Mouse (Mus musculus) neural tube, embryonic 11.5 days (tissue): ENCODE data around the gene Platr17. TPM values are rescaled to one million over a fixed set of nuclear protein-coding genes. Genes with fewer than 3 reads are reported as not detected.
A peak's percentile ranks its signal among the peaks of the same experiment; 100 is the strongest.
"Not testable (repeated sequence)": the region's sequence is repeated elsewhere in the genome, so short reads cannot be mapped to it uniquely, and the experiment has no call there.

Source experiments
- ATAC-seq: fragments of 200-750 bp; cut with Nextera tagmentation; 2 replicates; pipeline ENCODE4 v1.8.0; 2017; ENCODE audit warnings: moderate number of reproducible peaks, mild to moderate bottlenecking, moderate TSS enrichment, moderate library complexity; ENCODE audit not compliant: insufficient read depth, low FRiP score, low TSS enrichment
- DNase-seq: peaks from one replicate; pipeline ENCODE4 v3.0.0-alpha.2; 2015; ENCODE audit warnings: low spot score
- H3K27ac ChIP-seq: fragments of 300-500 bp; sonication (generic); 2 replicates; pipeline ENCODE4 v1.5.1; 2014; ENCODE audit warnings: low read depth, mild to moderate bottlenecking, low read length
- H3K27me3 ChIP-seq: fragments of 300-500 bp; sonication (generic); 2 replicates; pipeline ENCODE4 v1.6.1; 2014; ENCODE audit warnings: mild to moderate bottlenecking, low read length, mixed read lengths; ENCODE audit not compliant: control insufficient read depth, insufficient read depth
- H3K36me3 ChIP-seq: fragments of 300-500 bp; sonication (generic); 2 replicates; pipeline ENCODE4 v1.6.1; 2014; ENCODE audit warnings: mild to moderate bottlenecking, low read length, moderate library complexity, mixed read lengths; ENCODE audit not compliant: control insufficient read depth, insufficient read depth
- H3K4me1 ChIP-seq: fragments of 300-500 bp; sonication (generic); 2 replicates; pipeline ENCODE4 v1.6.1; 2014; ENCODE audit warnings: low read length, mixed read lengths; ENCODE audit not compliant: control insufficient read depth, insufficient read depth
- H3K4me2 ChIP-seq: fragments of 300-500 bp; sonication (generic); 2 replicates; pipeline ENCODE4 v1.6.1; 2014; ENCODE audit warnings: low read depth, mild to moderate bottlenecking, moderate library complexity
- H3K4me3 ChIP-seq: fragments of 300-500 bp; sonication (generic); 2 replicates; pipeline ENCODE4 v1.5.1; 2014; ENCODE audit warnings: low read depth, low read length
- H3K9ac ChIP-seq: fragments of 300-500 bp; sonication (generic); 2 replicates; pipeline ENCODE4 v1.6.1; 2014; ENCODE audit warnings: mild to moderate bottlenecking, low read length
- H3K9me3 ChIP-seq: fragments of 300-500 bp; sonication (generic); 2 replicates; pipeline ENCODE4 v1.6.1; 2016; ENCODE audit warnings: low read length; ENCODE audit not compliant: control insufficient read depth
- WGBS: fragments of 180-500 bp; shearing (Covaris S2); extraction: QIAGEN DNeasy Blood & Tissue Kit; methylation state at CpG from one replicate; pipeline ENCODE4 v1.1.7; 2014; 5-methylcytosine and 5-hydroxymethylcytosine counted together
- microRNA-seq: library from miRNA; unstranded; fragments of <30 nt; microRNA quantifications from one replicate; pipeline ENCODE4, GENCODE M21; 2016
- polyA plus RNA-seq: library from polyadenylated mRNA; unstranded; fragments of >200 nt; fragmentation: Nextera tagmentation; extraction: Ambion mirVana; gene quantifications from 2 replicates; pipeline ENCODE4 v1.2.1, GENCODE M21; 2014

The Platr17 gene
- polyA plus RNA-seq, 1 experiment from 2014 or later, result not detected

GRCm38 (mm10) chr17:33952015-33952414 is 47.1 kb downstream of the Platr17 start:
- peak overlapping the region; percentile 86; the same call in 1 of the 2 replicates for H3K27ac ChIP-seq
- WGBS, result 81% methylated on average over 13 of the region's 13 CpGs
- H3K4me1 ChIP-seq, result peaks cover 43% of the 10 kb centered on the region
- ATAC-seq, H3K27me3 ChIP-seq, H3K9me3 ChIP-seq, DNase-seq, H3K9ac ChIP-seq: not testable (repeated sequence)
- peak overlapping the region; percentile 82; the same call in 1 of the 2 replicates for H3K4me2 ChIP-seq
- peaks cover 10% of the 10 kb centered on the region; the same call in 1 of the 2 replicates for H3K36me3 ChIP-seq
- peak overlapping the region; percentile 39 for H3K4me3 ChIP-seq

DNA sequence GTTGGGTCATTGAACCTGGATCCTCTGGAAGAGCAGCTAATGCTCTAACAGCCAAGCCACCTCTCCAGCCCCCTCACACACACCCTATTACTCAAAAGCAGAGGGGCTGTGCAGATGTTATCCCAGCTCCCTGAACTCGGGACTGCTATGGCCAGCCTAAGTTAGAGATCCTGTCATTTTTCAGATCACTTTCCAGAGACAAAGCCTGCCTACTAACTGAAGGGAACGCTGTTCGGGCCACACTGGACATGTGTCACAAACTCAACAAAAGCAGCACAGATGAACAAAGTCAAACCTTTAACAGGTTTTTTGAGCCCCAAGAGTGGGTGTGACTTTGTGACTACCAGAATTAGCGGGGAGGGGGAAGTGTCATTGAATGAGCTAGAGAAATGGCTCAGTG is 47.9 kb downstream of the Platr17 start:
- Histone ChIP-seq H3K27me3 (no peaks in the 10 kb centered on the region), H3K4me3 (peak overlapping the region; percentile 15), H3K9me3 (no peaks in the 10 kb centered on the region), H3K4me2 (no peak overlapping the region), H3K4me1 (peaks cover 43% of the 10 kb centered on the region), H3K27ac (no peak overlapping the region), H3K36me3 (peaks cover 8% of the 10 kb centered on the region; the same call in 1 of the 2 replicates), H3K9ac (peak overlapping the region; percentile 11; the same call in 1 of the 2 replicates)
- ATAC-seq (no peak), DNase-seq (no peak)
- 84% methylated on average over 4 of the region's 4 CpGs for WGBS

DNA sequence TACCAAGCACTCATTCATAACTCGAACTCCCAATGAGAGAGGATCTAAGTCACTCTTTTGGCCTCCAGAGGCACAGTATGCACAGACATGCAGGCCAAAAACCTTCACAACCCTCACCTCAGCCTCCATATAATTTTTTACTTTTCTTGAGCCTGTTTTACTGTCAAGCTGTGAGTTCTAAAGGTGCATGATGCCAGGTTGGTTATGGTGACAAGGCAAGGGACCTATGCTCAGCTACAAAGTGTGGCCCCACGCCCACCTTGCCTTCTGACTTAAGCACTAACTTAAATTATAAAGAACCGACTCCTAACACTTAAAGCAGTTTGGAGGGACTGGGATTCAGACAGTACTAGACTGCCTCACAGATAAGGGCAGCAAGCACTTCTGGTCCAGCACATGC is 48.4 kb downstream of the Platr17 start:
- DNase-seq (no peak), ATAC-seq (no peak)
- Histone ChIP-seq H3K27ac (no peak overlapping the region), H3K4me1 (peaks cover 43% of the 10 kb centered on the region), H3K4me3 (peak overlapping the region; percentile 15), H3K36me3 (peaks cover 8% of the 10 kb centered on the region; the same call in 1 of the 2 replicates), H3K9me3 (no peaks in the 10 kb centered on the region), H3K9ac (peak overlapping the region; percentile 11; the same call in 1 of the 2 replicates), H3K27me3 (no peaks in the 10 kb centered on the region), H3K4me2 (peak overlapping the region; percentile 4)
- 95% methylated on average over 3 of the region's 3 CpGs for WGBS

- Histone ChIP-seq H3K27ac (0 out of 2 replicates have a peak overlapping the region, but pooled peaks have one; percentile 86), H3K9me3 (no peaks in the 10 kb centered on the region), H3K4me1 (peaks cover 43% of the 10 kb centered on the region), H3K27me3 (no peaks in the 10 kb centered on the region), H3K4me3 (peak overlapping the region; percentile 85), H3K9ac (peak overlapping the region; percentile 99), H3K36me3 (peaks cover 11% of the 10 kb centered on the region), H3K4me2 (peak overlapping the region; percentile 99)
- DNase-seq, result no peak
- 38% methylated on average over 5 of the region's 5 CpGs for WGBS
- no peak for ATAC-seq
Measured at GRCm38 (mm10) chr17:33953961-33954565, 49.1 kb downstream of the Platr17 start.

- ATAC-seq (no peak), DNase-seq (no peak)
- Histone ChIP-seq H3K4me3 (peak overlapping the region; percentile 85), H3K27me3 (no peaks in the 10 kb centered on the region), H3K9ac (peak overlapping the region; percentile 99), H3K36me3 (peaks cover 16% of the 10 kb centered on the region), H3K27ac (peak overlapping the region; percentile 86), H3K4me1 (peaks cover 43% of the 10 kb centered on the region), H3K4me2 (peak overlapping the region; percentile 99), H3K9me3 (no peaks in the 10 kb centered on the region)
- WGBS, result 2% methylated on average over 33 of the region's 33 CpGs
Measured at GRCm38 (mm10) chr17:33954646-33955554, 50.0 kb downstream of the Platr17 start.

DNA sequence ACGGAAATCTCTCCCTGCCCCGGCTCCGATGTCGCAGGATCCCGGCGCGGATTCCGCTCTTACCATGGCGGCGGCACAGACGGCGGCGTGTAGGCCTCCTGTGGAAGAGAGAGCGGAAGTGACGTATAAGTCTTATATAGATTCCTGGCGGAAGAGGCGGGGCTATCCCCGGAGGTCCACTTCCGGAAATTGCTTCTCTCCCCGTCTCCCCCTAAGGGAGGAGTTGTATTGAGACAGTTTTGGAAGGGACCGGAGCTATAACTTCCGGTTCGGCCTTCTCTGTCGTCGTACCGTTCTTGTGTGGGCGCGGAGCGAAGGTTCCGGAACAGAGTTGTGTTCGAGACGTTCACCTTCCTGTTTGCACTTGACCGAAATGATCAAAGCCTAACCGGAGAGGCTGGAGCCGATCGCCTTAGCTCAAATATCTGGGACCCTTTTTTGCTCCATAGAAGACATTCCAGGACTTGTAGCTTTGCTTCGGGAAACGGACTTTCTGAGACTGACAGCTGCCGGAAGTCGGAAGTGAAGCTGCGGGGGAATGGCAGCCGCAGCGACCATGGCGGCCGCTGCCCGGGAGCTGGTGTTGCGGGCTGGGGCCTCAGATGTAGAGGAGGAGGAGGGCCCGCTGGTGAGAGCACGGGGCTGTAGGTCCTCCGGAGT is 50.8 kb downstream of the Platr17 start, which contains the start of the genes Vps52 and Rps18:
Gene Vps52, plus strand, starts transcription at position 258 of the 660 bp plus-strand sequence.
Gene Rps18, minus strand, starts transcription at position 447 of the 660 bp plus-strand sequence.
- peak; percentile 93 for DNase-seq
- no peaks in the 10 kb centered on the region for H3K9me3 ChIP-seq
- peak within 1 kb of the TSS; percentile 85 for H3K4me3 ChIP-seq
- ATAC-seq, result peak; percentile 88
- peak within 1 kb of the TSS; percentile 99 for H3K9ac ChIP-seq
- peak within 1 kb of the TSS; percentile 86 for H3K27ac ChIP-seq
- peak within 1 kb of the TSS; percentile 99 for H3K4me2 ChIP-seq
- under 1% methylated on average over 50 of the region's 50 CpGs for WGBS
- H3K4me1 ChIP-seq, result peaks cover 37% of the 10 kb centered on the region
- H3K27me3 ChIP-seq, result no peaks in the 10 kb centered on the region
- peaks cover 16% of the 10 kb centered on the region for H3K36me3 ChIP-seq

Small RNA genes within 50 kb of the gene (microRNA-seq; reads per million reads assigned to microRNA genes)
- gene Gm27740, result not detected

Other genes with a start within 250 kb of the Platr17 start
- 554 and 558 TPM in 2 replicates for gene Hnrnpm, start 218.3 kb upstream of the Platr17 start, polyA plus RNA-seq
- gene March2, start 186.5 kb upstream of the Platr17 start, polyA plus RNA-seq, result 39.3 and 43.8 TPM in 2 replicates
- gene Rab11b, start 144.6 kb upstream of the Platr17 start, polyA plus RNA-seq, result 293 and 295 TPM in 2 replicates
- 14.9 and 18.6 TPM in 2 replicates for gene Angptl4, start 123.3 kb upstream of the Platr17 start, polyA plus RNA-seq
- 23.5 TPM in 2 replicates for gene Kank3, start 94.6 kb upstream of the Platr17 start, polyA plus RNA-seq
- 813 and 863 TPM in 2 replicates for gene Rps28, start 80.6 kb upstream of the Platr17 start, polyA plus RNA-seq
- gene Ndufa7, start 80.6 kb upstream of the Platr17 start, polyA plus RNA-seq, result 432 and 435 TPM in 2 replicates
- 72.6 and 79.1 TPM in 2 replicates for gene Cd320, start 62.0 kb upstream of the Platr17 start, polyA plus RNA-seq
- not detected in 2 replicates for gene Gm7029, start 31.3 kb upstream of the Platr17 start, polyA plus RNA-seq
- 8.4 and 11.0 TPM in 2 replicates for gene Kifc1, start 14.5 kb upstream of the Platr17 start, polyA plus RNA-seq
- 61.2 and 61.4 TPM in 2 replicates for gene Daxx, start 4.3 kb downstream of the Platr17 start, polyA plus RNA-seq
- gene Tapbp, start 10.8 kb downstream of the Platr17 start, polyA plus RNA-seq, result 12.9 and 16.2 TPM in 2 replicates
- 10.5 and 11.2 TPM in 2 replicates for gene Zbtb22, start 10.8 kb downstream of the Platr17 start, polyA plus RNA-seq
- 38.7 and 42.6 TPM in 2 replicates for gene Rgl2, start 24.4 kb downstream of the Platr17 start, polyA plus RNA-seq
- 190 and 195 TPM in 2 replicates for gene Pfdn6, start 35.2 kb downstream of the Platr17 start, polyA plus RNA-seq
- 29.5 and 33.4 TPM in 2 replicates for gene Wdr46, start 35.5 kb downstream of the Platr17 start, polyA plus RNA-seq
- 4.4 and 4.9 TPM in 2 replicates for gene B3galt4, start 46.4 kb downstream of the Platr17 start, polyA plus RNA-seq
- gene Vps52, start 50.7 kb downstream of the Platr17 start, polyA plus RNA-seq, result 40.7 and 43.8 TPM in 2 replicates
- gene Rps18, start 50.9 kb downstream of the Platr17 start, polyA plus RNA-seq, result 1,341 and 1,360 TPM in 2 replicates
- gene H2-K1, start 95.2 kb downstream of the Platr17 start, polyA plus RNA-seq, result 20.2 and 23.1 TPM in 2 replicates
- gene Ring1, start 119.5 kb downstream of the Platr17 start, polyA plus RNA-seq, result 5.2 and 8.4 TPM in 2 replicates
- gene H2-Ke6, start 122.9 kb downstream of the Platr17 start, polyA plus RNA-seq, result 48.1 and 52.7 TPM in 2 replicates
- gene Slc39a7, start 126.5 kb downstream of the Platr17 start, polyA plus RNA-seq, result 89.7 and 108 TPM in 2 replicates
- gene Rxrb, start 126.7 kb downstream of the Platr17 start, polyA plus RNA-seq, result 25.1 and 27.1 TPM in 2 replicates
- 1.5 and 2.9 TPM in 2 replicates for gene Col11a2, start 134.3 kb downstream of the Platr17 start, polyA plus RNA-seq
- 0.93 TPM in 1 of 2 replicates, not detected in the other for gene H2-Oa, start 187.2 kb downstream of the Platr17 start, polyA plus RNA-seq
- 9.2 and 10.3 TPM in 2 replicates for gene H2-DMa, start 214.4 kb downstream of the Platr17 start, polyA plus RNA-seq
- gene Brd2, start 217.5 kb downstream of the Platr17 start, polyA plus RNA-seq, result 116 and 133 TPM in 2 replicates
- gene H2-DMb2, start 238.2 kb downstream of the Platr17 start, polyA plus RNA-seq, result not detected in 2 replicates
- not detected in 2 replicates for gene H2-DMb1, start 247.9 kb downstream of the Platr17 start, polyA plus RNA-seq